8 mouse cellular contexts compared by ENCODE assay signal in the genomic region with DNA sequence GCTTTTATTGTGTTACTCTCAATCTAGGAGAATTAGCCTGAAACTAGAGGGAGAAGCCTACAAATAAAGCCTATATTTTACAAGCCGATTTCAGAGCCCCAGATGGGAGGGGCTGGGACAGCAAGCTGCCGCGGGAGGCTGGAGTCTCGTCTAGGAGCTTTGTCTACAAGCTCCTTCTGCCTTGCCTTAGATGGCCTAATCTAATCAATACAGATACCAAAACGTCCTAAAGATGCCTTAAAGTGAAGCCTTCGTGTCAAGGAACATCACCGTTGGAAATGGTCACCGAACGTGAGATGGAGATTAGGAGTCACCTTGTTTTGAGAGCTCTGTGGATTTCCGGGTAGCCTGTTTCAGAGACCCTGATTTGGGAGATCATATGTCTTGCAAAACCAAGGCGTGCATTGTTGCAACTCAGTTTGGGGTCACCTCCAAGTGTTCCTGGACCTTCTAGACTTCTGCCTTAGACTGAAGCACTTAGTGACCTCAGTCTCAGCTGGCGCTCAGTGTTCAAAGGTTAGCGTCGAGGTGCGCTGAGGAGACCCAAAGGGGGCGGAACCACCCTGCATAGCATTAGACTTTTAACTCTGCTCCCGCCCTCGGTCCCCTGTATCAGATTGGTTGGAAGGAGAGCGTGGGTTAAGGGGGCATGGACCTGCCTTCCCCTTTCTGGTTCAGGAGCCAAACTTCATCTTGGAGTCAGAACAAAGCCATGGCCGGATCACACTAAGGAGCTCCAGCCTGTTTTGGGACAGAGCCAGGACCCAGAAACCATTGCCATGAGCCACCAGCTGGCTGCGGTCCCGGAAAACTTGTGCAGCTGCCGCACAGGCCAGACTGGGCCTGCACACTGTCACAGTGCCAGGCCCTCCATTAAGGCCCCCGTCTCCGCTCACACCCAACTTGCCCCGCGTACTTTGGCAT.
DNase-seq lines count a peak whose midpoint lies in the region; ATAC-seq and TF ChIP-seq lines count a peak whose summit lies in the region.

No protein-coding gene starts in this region.

- H3K4me1 ChIP-seq in cortical plate, adult 2 months (ENCODE audit: control insufficient read depth, insufficient read depth, low read length), result peaks cover 3% of the 10 kb centered on the region; the same call in 1 of the 2 replicates
- peaks cover 17% of the 10 kb centered on the region; the same call in 1 of the 2 replicates for H3K4me1 ChIP-seq in hindbrain, postnatal 0 days (ENCODE audit: insufficient read depth, low read length)
- peaks cover 3% of the 10 kb centered on the region; the same call in 1 of the 2 replicates for H3K4me1 ChIP-seq in thymus, adult 2 months (replicated peaks; ENCODE audit: control insufficient read depth, insufficient read depth, low read length)

- peak overlapping the region; percentile 34; the same call in 1 of the 2 replicates for H3K9ac ChIP-seq in hindbrain, postnatal 0 days (replicated peaks; ENCODE audit: low read length)

- peak; percentile 96 to 99 for DNase-seq in adrenal gland, adult (ENCODE audit: inconsistent age in 2 of 2, low spot score in 1 of 2)
- peak; percentile 94 for DNase-seq in gastrocnemius, postnatal 10 days
- peak; percentile 97 for DNase-seq in hindbrain, postnatal 0 days (ENCODE audit: low spot score)
- peak; percentile 76 to 85 for DNase-seq in left cerebral cortex, adult 8-10 months (ENCODE audit: low spot score in 2 of 2)
- DNase-seq in right cerebral cortex, adult 2 months (ENCODE audit: low spot score in 2 of 2), result peak; percentile 81 to 85
- no peak for DNase-seq in thymus, adult 2 months

- TF ChIP-seq POLR2A in cortical plate, adult 2 months (IDR thresholded peaks at IDR 0.05; ENCODE audit: extremely low read depth, insufficient read depth, low read length), result no peak
- TF ChIP-seq POLR2A in thymus, adult 2 months (IDR thresholded peaks at IDR 0.05; ENCODE audit: control insufficient read depth, extremely low read depth, insufficient read depth, low read length, poor library complexity), result no peak

- H3K27me3 ChIP-seq in hindbrain, postnatal 0 days (ENCODE audit: insufficient read depth, low read length), result no peaks in the 10 kb centered on the region
- H3K27me3 ChIP-seq in thymus, adult 2 months (ENCODE audit: control insufficient read depth, insufficient read depth, low read length), result no peaks in the 10 kb centered on the region

- ATAC-seq in hindbrain, postnatal 0 days, result peak; percentile 95

- peak overlapping the region; percentile 82 for H3K27ac ChIP-seq in cortical plate, adult 2 months (ENCODE audit: insufficient read depth, low read length)
- peak overlapping the region; percentile 79 for H3K27ac ChIP-seq in hindbrain, postnatal 0 days
- H3K27ac ChIP-seq in macrophage, result peak overlapping the region; percentile 83
- no peak overlapping the region for H3K27ac ChIP-seq in thymus, adult 2 months (ENCODE audit: control insufficient read depth, insufficient read depth, low read length)

- H3K4me2 ChIP-seq in hindbrain, postnatal 0 days (ENCODE audit: low read depth, low read length), result peak overlapping the region; percentile 40

- H3K4me3 ChIP-seq in cortical plate, adult 2 months (ENCODE audit: insufficient read depth, low read length), result peak overlapping the region; percentile 25; the same call in 1 of the 2 replicates
- peak overlapping the region; percentile 1 for H3K4me3 ChIP-seq in hindbrain, postnatal 0 days (ENCODE audit: low read length)
- H3K4me3 ChIP-seq in macrophage (ENCODE audit: inconsistent target), result peak overlapping the region; percentile 25
- H3K4me3 ChIP-seq in thymus, adult 2 months (ENCODE audit: control insufficient read depth, insufficient read depth, low read length), result no peak overlapping the region; the same call in 1 of the 2 replicates

- WGBS in hindbrain, postnatal 0 days, result 9% methylated on average over 27 of the region's 27 CpGs
- 38% methylated on average over 27 of the region's 27 CpGs for WGBS in macrophage (ENCODE audit: missing documents)
- WGBS in thymus, adult 2 months, result 44% methylated on average over 27 of the region's 27 CpGs

- H3K9me3 ChIP-seq in hindbrain, postnatal 0 days (ENCODE audit: low read length), result no peaks in the 10 kb centered on the region

- no peaks in the 10 kb centered on the region for H3K79me2 ChIP-seq in macrophage (ENCODE audit: inconsistent target)

- TF ChIP-seq CTCF in cortical plate, adult 2 months (IDR thresholded peaks at IDR 0.05; ENCODE audit: extremely low read depth, insufficient read depth, low read length), result no peak
- TF ChIP-seq CTCF in hindbrain, postnatal 0 days (IDR thresholded peaks at IDR 0.05; ENCODE audit: low read depth), result no peak
- no peak for TF ChIP-seq CTCF in thymus, adult 2 months (IDR thresholded peaks at IDR 0.05; ENCODE audit: borderline replicate concordance, control insufficient read depth, extremely low read depth, insufficient read depth, low read length, poor library complexity)

- no peaks in the 10 kb centered on the region for H3K36me3 ChIP-seq in hindbrain, postnatal 0 days (ENCODE audit: insufficient read depth, low read length)
- H3K36me3 ChIP-seq in macrophage (ENCODE audit: inconsistent target), result no peaks in the 10 kb centered on the region
- H3K36me3 ChIP-seq in thymus, adult 2 months (ENCODE audit: control insufficient read depth, insufficient read depth, low read length), result no peaks in the 10 kb centered on the region
